Mouse (Mus musculus) splenic B cell, adult 2 months (primary cell): ENCODE measurements at regions not wholly inside any gene's neighbourhood (a gene's known extent, or its start where the extent isn't known, plus 50 kb on each side); places are given as distances from the start of the nearest gene placed in this dataset.
A peak's percentile ranks its signal among the peaks of the same experiment; 100 is the strongest.
"Not testable (repeated sequence)": the region's sequence is repeated elsewhere in the genome, so short reads cannot be mapped to it uniquely, and the experiment has no call there.

Source experiments
- DNase-seq: peaks from one replicate; pipeline ENCODE4 v3.0.0-alpha.2; 2011; ENCODE audit warnings: low read depth, low spot score
- H3K27me3 ChIP-seq: 2 replicates; pipeline ENCODE4 v1.6.1; 2012; ENCODE audit warnings: mild to moderate bottlenecking, low read length, moderate library complexity, mixed read lengths; ENCODE audit not compliant: control insufficient read depth, poor library complexity, insufficient read depth, severe bottlenecking
- H3K36me3 ChIP-seq: 2 replicates; pipeline ENCODE4 v1.6.1; 2012; ENCODE audit warnings: mild to moderate bottlenecking, low read length, moderate library complexity, mixed read lengths; ENCODE audit not compliant: control insufficient read depth, poor library complexity, insufficient read depth, severe bottlenecking

DNA sequence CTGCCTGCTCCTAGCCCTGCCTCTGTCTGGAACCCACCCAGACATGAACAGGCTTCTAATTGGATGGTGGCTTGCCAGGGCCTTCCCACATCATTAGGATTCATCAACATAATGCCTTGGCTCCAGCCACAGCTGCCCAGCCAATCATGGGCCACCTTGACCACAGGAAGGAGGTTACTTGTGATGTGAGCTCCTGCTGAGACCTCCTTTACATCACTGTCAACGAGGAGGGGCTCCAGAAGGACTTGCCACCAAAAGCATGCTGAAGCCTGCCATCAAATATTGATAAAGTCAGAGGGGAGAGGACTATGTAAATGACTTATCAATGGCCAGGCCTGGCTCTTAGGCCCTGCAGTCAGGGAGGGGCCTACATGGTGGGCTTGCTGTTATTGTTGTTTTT lies 175.6 kb downstream of the Map1s start:
- DNase-seq, H3K27me3 ChIP-seq, H3K36me3 ChIP-seq: not testable (repeated sequence)

DNA sequence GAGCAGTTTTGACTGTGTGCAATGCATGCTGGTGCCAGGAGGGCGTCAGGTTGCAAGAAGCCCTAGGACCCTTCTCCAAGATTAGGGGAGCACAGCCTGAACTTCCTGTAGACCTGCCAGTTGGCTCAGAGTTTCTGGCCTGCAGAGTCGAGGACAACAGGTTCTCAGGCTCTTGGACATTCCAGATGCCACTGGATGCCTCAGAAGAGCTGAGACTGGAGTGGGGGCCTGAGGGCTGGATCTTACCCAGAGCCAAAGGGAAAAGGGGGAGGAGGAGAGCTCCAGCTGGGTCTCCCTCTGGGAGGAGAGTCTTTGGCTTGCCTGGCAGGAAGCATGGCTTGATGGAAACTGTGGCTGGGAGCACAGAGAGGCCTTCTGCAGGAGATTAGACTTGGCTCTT lies 145.4 kb upstream of the Myo9b start:
- not testable (repeated sequence) for H3K36me3 ChIP-seq, DNase-seq, H3K27me3 ChIP-seq

DNA sequence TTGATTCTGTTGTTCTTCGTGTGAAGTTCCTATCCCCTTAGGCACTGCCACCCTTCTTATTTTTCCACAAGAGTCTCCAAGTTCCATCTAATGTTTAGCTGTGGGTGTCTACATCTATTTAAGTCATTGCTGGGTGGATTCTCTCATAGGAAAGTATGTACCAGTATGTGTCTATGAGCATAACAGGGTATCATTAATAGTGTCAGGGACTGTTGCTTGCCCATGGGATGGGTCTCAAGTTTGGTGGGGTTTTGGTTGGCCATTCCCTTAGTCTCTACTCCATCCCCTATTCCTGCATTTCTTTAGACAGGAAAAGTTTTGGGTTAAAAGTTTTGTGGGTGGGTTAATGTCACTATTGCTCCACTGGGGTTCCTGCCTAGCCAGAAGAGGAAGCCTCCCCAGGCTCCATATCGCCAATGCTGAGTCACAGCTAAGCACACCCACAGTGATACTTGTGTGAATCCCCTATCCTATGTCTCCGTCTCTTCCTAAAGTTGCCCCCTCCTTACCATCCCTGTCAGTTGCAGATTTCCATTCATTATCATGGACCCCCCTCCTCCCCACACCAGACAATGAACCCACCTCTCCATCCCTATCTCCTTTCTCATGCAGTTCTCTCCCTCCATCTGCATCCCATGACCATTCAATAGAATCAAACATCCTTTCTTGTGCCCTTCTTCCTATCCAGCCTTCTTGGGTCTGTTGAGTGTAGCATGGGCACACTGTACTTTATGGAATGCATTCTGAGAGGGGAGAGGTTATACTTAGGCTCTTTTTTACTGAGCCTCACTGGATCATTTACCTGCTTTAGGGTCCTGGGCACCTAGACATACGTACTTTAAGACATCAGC lies 141.9 kb upstream of the Myo9b start:
- no peak for DNase-seq
- H3K27me3 ChIP-seq: peaks cover 3% of the 10 kb centered on the region; the same call in 1 of the 2 replicates
- no peaks in the 10 kb centered on the region for H3K36me3 ChIP-seq

DNA sequence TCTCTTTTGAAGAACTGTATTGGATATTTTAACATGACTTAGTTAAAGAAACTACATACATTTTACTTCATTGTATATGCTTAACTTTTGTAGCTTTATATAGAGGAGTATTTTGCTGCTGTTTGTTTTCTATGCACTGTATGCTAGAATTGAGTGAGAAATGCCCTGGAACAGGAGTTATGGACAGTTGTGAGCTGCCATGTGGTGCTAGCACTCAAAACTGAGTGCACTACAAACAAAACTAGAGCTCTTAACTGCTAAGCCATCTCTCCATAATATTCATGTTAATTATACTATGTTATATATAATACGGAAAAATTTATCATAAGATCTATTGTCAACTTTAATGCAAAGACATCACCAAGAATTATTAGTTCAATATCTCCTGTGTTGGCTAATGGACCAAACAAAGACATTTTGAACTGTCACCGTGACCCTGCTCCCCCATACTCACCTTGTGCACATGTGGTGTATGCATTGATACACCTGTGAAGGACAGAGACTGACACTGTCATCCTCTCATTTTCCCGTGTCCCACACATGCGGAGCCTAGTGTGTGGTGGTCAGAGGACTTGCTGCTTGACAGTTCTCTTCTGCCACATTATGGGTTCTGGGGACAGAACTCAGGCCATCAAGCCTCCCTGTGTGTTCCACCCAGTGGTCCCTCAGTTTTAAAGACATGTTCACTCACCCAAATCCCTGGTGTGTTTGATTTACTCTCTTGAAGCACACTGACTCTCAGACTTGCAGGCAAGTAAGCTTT lies 141.0 kb upstream of the Myo9b start:
- Histone ChIP-seq H3K27me3 (peaks cover 3% of the 10 kb centered on the region; the same call in 1 of the 2 replicates), H3K36me3 (no peaks in the 10 kb centered on the region)
- peak; percentile 18 for DNase-seq

DNA sequence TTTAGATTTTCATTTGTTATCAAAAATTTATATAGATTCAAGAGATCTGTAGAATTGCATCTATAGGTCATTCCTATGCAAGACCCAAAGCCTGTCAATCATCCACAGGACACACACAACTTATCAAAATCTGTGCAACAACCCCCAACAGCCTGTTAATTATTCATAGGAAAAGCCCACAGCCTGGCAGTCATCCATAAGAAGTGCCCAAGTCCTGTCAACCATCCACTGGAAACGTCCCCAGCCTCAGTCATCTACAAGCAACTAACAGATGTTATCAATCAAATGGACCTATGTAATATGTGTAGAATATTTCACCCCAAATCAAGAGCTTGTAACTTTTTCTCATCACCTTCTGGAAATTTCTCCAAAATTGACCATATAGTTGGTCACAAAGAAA lies 139.6 kb upstream of the Myo9b start:
- H3K27me3 ChIP-seq, H3K36me3 ChIP-seq, DNase-seq: not testable (repeated sequence)

GRCm38 (mm10) chr8:71137131-71137530 lies 135.4 kb upstream of the Myo9b start:
- not testable (repeated sequence) for H3K27me3 ChIP-seq, H3K36me3 ChIP-seq, DNase-seq

DNA sequence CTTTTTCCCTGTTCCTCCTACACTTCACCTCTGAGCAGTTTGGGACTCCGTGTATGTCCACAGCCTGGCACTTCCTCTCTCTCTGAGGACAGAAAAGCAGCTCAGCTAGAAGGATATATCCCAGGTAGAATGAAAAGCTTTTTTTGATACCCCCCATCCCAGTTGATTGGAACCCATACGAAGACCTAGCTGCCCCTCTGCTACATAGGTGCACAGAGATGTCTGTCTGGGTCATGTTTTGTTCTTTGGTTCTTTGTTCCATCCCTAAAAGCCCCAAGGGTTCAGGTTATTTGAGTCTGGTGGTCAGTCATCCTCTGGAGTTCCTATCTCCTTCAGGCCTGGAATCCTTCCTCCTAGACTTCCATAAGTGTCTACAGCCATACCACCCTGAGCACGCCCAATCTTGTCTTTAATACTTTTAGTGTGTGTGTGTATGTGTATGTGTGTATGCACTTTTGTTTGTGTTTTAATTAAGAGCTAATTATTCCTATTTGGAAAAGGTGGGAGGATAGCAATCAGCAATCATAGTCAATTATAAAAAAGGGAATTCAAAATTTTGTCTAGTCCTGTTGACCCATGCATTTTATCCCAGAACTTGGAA lies 130.0 kb upstream of the Myo9b start:
- not testable (repeated sequence) for DNase-seq, H3K36me3 ChIP-seq, H3K27me3 ChIP-seq

DNA sequence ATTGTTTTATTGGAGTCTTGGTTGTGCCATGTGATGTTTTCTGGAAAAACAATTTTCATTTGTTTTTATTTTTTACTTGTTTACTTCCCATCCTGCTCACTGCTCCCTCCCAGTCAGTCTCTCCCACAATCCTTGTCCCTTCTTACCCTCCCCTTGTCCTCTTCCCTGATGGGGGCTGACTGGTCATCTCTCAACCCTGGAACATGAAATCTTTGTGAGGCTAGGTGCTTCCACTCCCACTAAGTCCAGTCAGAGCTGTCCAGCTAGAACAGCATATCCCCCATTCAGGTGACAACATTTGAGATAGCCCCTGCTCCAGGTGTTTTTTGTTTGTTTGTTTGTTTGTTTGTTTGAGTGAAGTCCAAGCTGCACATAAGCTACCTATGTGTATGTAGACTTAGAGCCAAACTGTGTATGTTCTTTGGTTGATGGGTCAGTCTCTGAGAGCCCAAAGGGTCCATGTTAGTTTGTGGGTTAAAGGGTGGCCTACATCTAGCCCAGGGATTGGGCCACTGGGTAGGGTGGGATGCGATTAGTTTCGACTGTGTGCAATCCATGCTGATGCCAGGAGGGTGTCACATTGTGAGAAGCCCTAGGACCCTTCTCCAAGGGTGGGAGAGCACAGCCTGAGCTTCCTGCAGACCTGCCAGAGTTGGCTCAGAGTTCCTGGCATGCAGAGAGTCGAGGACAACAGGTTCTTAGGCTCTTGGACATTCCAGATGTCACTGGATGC lies 100.9 kb upstream of the Myo9b start:
- H3K27me3 ChIP-seq, DNase-seq, H3K36me3 ChIP-seq: not testable (repeated sequence)

DNA sequence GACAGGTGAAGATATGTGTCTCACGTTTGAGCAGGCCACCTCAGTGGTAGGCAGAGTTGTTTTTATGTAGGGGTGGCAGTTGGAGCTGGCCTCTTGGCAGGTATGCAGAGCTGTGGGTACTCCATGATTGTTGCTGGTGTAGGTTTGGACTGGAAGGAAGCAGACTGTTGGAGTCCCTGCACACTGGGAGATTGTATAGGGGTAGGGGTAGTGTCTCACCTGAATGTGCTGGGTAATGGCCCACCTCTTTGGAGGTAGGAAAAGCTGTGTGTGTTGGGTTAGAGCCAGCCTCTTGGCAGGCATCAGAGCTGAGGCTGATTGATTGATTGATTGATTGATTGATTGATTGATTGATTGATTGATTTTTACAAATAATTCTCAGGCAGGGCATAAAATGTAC lies 79.6 kb upstream of the Myo9b start:
- not testable (repeated sequence) for H3K36me3 ChIP-seq, H3K27me3 ChIP-seq, DNase-seq

- not testable (repeated sequence) for H3K36me3 ChIP-seq, H3K27me3 ChIP-seq
- peak; percentile 4 for DNase-seq
These were observed 77.3 kb upstream of the Myo9b start for GRCm38 (mm10) chr8:71195006-71195722.
